Mouse (Mus musculus) neural tube, embryonic 12.5 days (tissue): ENCODE measurements around the gene Pprc1. TPM values are rescaled to one million over a fixed set of nuclear protein-coding genes. Genes with fewer than 3 reads are reported as not detected.
A peak's percentile ranks its signal among the peaks of the same experiment; 100 is the strongest.

Experiments used
- ATAC-seq: fragments of 200-750 bp; cut with Nextera tagmentation; 2 replicates; pipeline ENCODE4 v1.8.0; 2017; ENCODE audit warnings: low read depth, mild to moderate bottlenecking, moderate TSS enrichment, moderate library complexity; ENCODE audit not compliant: low FRiP score
- H3K27ac ChIP-seq: fragments of 300-500 bp; sonication (generic); 2 replicates; pipeline ENCODE4 v1.5.1; 2016
- H3K27me3 ChIP-seq: fragments of 300-500 bp; sonication (generic); replicated peaks from 2 replicates; pipeline ENCODE4 v1.6.1; 2016; ENCODE audit warnings: mild to moderate bottlenecking
- H3K36me3 ChIP-seq: fragments of 300-500 bp; sonication (generic); 2 replicates; pipeline ENCODE4 v1.6.1; 2016; ENCODE audit warnings: mild to moderate bottlenecking
- H3K4me1 ChIP-seq: fragments of 300-500 bp; sonication (generic); 2 replicates; pipeline ENCODE4 v1.6.1; 2016
- H3K4me2 ChIP-seq: fragments of 300-500 bp; sonication (generic); replicated peaks from 2 replicates; pipeline ENCODE4 v1.6.1; 2016; ENCODE audit warnings: mild to moderate bottlenecking
- H3K4me3 ChIP-seq: fragments of 300-500 bp; sonication (generic); 2 replicates; pipeline ENCODE4 v1.5.1; 2016
- H3K9ac ChIP-seq: fragments of 300-500 bp; sonication (generic); 2 replicates; pipeline ENCODE4 v1.6.1; 2016; ENCODE audit warnings: mild to moderate bottlenecking
- H3K9me3 ChIP-seq: fragments of 300-500 bp; sonication (generic); 2 replicates; pipeline ENCODE4 v1.6.1; 2016; ENCODE audit warnings: mild to moderate bottlenecking
- WGBS: fragments of 180-500 bp; shearing (Covaris S2); methylation state at CpG from one replicate; pipeline ENCODE4 v1.1.7; 2016; 5-methylcytosine and 5-hydroxymethylcytosine counted together
- polyA plus RNA-seq: library from polyadenylated mRNA; unstranded; fragments of >200 nt; fragmentation: Nextera tagmentation; extraction: Ambion mirVana; gene quantifications from 2 replicates; pipeline ENCODE4 v1.2.1, GENCODE M21; 2016

The Pprc1 gene
- polyA plus RNA-seq, 1 experiment from 2014 or later = 25.6 TPM

DNA sequence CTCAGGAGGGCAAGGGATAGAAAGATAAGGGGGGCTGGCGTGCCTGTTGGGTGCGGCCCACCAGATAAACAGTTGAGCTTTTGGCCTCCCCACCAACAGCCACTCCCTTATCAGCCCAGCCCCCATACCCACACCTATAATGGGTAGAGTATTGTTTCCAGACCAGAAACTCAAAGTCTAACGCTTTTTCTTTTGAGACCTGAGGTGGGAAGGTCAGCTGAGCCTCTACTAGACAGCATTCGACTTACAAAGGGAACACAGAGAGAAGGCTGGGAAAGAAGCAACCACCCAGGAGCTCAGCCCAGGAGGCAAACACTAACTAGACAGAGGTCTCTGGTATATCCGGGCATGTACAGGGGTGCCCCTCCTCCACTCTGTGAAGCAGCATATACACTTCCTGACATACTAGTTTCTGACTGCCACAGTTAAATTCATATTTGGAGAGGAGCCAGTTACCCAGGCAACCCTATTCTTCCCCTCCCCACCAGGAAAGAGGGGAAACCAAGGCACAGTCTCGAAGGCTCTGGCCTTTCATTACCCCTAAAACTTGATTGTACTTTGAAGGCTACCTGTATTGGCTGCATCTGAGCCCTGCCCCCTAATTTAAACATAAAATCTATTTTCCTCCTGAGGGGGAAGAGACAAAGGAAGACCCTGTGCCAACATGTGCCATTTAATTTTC, 7.3 kb upstream of the Pprc1 start:
- Histone ChIP-seq H3K27me3 (no peaks in the 10 kb centered on the region), H3K27ac (no peak overlapping the region), H3K9me3 (no peaks in the 10 kb centered on the region), H3K4me3 (peak overlapping the region; percentile 96), H3K36me3 (peaks cover 41% of the 10 kb centered on the region), H3K9ac (peak overlapping the region; percentile 98), H3K4me1 (peaks cover 55% of the 10 kb centered on the region), H3K4me2 (peak overlapping the region; percentile 92)
- 38% methylated on average over 6 of the region's 6 CpGs for WGBS
- no peak for ATAC-seq

DNA sequence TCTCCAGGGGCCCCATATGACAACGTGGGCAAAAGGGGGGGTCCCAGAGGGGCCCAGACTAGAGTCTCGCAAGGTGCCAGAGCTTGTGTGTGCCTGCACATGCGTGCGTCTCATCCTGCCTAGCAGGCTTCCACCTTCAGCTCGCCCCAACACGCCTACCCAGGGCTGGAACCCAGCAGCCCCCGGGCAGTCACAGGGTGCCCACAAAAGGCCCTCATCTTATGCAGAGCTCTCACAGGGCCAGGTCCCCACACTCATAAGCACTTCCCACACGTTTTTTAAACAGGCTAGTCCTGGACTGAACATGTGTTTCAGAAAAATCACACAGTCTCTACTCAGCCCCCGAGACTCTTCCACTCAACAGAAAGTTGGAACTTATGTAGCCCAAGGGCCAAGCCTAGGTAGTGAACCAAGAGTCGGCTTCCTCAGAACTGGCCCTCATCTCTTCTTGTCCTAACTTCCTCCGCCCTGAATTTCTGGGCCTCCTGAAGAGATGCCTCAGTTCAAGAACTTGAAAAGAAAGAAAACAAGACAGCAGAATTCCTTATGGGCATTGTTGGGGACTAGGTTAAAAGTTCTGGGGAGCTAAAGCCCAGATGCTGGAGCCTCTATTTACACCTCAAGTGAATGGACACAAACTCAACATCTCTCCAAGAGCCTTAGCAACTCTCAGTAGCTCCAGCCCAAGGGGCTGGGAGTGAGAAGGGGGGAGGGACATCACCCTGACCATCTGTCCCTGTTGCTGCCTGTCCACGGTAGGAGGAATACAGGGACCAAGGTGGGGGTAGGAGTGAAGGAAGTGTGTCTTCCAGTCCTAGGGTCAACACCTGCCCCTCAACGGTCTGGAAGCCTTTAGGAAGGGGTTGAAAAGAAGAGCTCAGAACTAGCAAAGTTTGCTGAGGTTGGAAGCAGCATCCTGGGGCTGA, 6.5 kb upstream of the Pprc1 start:
- H3K9ac ChIP-seq = peak overlapping the region; percentile 98
- H3K27ac ChIP-seq = 0 out of 2 replicates have a peak overlapping the region, but pooled peaks have one; percentile 90
- H3K9me3 ChIP-seq = no peaks in the 10 kb centered on the region
- H3K27me3 ChIP-seq = no peaks in the 10 kb centered on the region
- peaks cover 33% of the 10 kb centered on the region for H3K36me3 ChIP-seq
- peak overlapping the region; percentile 96 for H3K4me3 ChIP-seq
- WGBS = 19% methylated on average over 13 of the region's 13 CpGs
- H3K4me1 ChIP-seq = peaks cover 63% of the 10 kb centered on the region
- no peak for ATAC-seq
- peak overlapping the region; percentile 92 for H3K4me2 ChIP-seq

DNA sequence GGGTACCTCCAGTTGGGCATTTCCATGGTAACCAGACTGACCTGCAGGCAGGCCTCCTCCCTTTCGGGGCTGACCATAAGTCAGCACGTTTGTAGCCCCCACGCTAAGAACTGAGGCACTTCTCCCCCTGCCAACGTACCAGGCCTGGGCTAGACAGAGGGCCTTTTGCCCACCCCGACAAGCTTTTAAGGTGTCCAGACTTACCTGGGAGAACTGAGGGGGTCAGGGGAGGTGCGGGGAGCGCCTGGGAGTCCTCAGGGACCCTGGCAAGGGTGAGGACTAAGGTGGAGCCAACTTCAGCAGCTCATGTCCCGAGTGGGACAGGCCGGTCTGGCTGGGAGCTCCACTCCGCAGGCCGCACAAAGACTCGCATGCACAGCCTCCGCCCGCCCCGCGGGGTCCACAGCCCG, 5.8 kb upstream of the Pprc1 start:
- ATAC-seq = peak; percentile 21
- peak overlapping the region; percentile 98 for H3K9ac ChIP-seq
- no peaks in the 10 kb centered on the region for H3K27me3 ChIP-seq
- H3K36me3 ChIP-seq = peaks cover 27% of the 10 kb centered on the region
- H3K4me2 ChIP-seq = peak overlapping the region; percentile 92
- WGBS = under 1% methylated on average over 17 of the region's 17 CpGs
- H3K9me3 ChIP-seq = no peaks in the 10 kb centered on the region
- H3K4me3 ChIP-seq = peak overlapping the region; percentile 96
- peaks cover 70% of the 10 kb centered on the region for H3K4me1 ChIP-seq
- peak overlapping the region; percentile 90 for H3K27ac ChIP-seq

DNA sequence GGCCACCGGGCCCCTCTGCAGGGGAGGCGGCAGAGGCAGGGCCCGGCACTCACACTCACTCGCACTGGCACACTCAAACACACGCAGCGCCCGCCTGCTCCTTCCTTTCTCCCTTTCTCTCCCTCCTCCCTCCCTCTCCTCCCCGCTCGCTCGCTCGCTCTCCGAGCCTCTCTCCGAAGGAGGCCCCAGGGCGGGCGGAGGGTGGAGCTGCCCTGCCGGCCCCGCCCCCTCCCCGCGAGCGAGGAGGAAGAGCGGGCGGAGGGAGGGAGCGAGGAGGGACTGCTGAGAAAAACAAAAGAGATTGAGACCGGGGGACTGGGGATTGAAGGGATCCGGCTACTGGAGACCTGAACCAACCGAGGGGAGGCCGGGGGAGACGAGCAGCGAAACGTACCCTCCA, 5.2 kb upstream of the Pprc1 start:
- H3K27ac ChIP-seq = peak overlapping the region; percentile 90
- no peaks in the 10 kb centered on the region for H3K9me3 ChIP-seq
- peak overlapping the region; percentile 96 for H3K4me3 ChIP-seq
- WGBS = under 1% methylated on average over 26 of the region's 30 CpGs
- peak overlapping the region; percentile 92 for H3K4me2 ChIP-seq
- H3K36me3 ChIP-seq = peaks cover 20% of the 10 kb centered on the region
- peaks cover 75% of the 10 kb centered on the region for H3K4me1 ChIP-seq
- no peaks in the 10 kb centered on the region for H3K27me3 ChIP-seq
- ATAC-seq = peak; percentile 54
- H3K9ac ChIP-seq = peak overlapping the region; percentile 98

DNA sequence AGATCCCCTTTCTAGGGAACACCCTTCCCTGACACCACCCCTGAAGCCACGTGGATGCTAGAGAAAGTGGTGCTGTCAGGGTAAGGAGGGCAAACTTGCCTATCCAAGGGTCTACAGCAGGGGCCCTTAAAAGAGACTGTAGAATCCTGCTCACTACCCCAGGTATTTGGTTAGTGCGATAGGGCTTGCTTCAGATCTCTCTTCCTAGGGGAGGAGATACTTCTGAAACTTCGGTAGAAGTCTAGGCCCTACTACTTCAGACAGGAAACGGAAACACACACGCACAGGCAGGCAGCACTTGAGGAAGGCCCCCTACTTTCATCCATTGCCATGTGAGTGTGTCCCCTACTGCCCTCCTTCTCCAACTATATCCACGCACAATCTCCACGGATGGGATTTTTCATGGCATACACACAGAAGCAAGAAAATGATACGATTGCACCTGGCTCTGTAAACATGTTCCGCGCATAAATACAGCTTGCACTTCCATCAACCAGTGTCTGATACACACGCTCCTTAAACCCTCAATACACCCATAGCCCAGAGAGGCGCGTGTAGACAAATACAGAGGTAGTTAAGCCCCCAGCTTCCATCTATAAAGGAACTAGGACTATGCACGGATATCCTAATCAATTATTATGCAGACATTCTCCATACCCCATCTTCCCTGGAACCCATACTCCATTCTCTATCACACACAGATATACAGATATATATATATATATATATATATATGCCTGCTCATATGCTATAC, 4.4 kb upstream of the Pprc1 start:
- no peak for ATAC-seq
- whole genome bisulfite sequencing = 42% methylated on average over 14 of the region's 14 CpGs
- H3K4me1 ChIP-seq = peaks cover 75% of the 10 kb centered on the region
- H3K36me3 ChIP-seq = peaks cover 12% of the 10 kb centered on the region
- H3K4me2 ChIP-seq = peak overlapping the region; percentile 92
- H3K9me3 ChIP-seq = no peaks in the 10 kb centered on the region
- H3K4me3 ChIP-seq = peak overlapping the region; percentile 96
- H3K27me3 ChIP-seq = no peaks in the 10 kb centered on the region
- H3K9ac ChIP-seq = peak overlapping the region; percentile 98
- H3K27ac ChIP-seq = peak overlapping the region; percentile 90

DNA sequence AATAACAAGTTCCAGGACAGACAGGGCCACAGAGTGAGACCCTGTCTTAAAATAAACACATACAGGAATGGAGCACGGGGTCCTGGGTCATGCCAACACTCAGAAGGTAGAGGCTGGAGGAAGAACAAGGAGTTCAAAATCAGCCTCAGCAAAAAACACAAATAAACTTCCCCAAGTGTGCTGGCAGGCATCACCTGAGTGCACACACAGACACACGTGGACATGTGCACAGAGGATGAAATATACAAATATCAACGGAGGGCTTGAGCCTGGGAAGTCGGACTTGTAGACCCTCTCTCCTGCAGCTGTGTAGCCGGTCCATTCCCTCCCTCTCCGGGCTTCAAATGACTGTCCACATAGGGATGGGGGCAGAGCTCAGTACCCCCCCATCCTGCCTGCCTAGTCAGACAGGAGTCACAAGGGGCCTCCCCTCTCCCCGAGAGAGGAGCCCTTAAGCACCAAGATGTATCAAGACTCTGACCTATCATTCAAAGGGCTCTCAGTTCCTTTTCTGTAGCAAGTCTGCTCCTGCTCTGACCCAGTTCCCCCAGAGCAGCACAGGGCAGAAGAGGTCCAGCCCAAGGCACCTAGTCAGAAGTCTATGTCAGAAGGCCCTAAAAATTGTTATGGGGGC, 3.3 kb upstream of the Pprc1 start:
- WGBS = 22% methylated on average over 7 of the region's 7 CpGs
- no peaks in the 10 kb centered on the region for H3K27me3 ChIP-seq
- no peak for ATAC-seq

DNA sequence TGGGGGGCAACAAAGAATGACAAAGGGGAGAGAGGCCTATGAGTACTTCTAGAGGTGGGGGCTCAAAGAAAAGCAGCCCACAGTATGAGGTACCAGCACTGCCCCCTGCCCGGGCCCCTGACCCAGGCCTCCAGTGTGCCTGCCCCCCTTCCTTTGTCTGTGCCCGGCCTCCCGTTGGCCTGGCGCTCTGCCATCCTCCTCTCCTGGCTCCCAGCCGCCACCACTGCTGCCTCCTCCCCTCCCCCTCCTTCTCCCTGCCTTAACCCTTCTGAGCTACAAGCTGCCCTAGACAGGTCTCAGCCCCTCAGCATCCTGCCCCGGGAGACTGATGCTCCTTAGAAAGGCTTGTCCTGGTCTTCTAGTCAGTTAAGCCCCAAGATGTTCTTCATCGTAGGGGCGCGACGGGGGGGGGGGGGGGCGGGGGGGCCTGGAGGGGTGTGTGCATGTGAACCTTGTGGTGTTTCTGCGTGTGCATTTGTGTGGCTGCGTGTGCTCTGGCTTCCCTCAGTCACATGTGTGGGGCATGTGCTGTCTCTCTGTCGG, 2.7 kb upstream of the Pprc1 start:
- no peaks in the 10 kb centered on the region for H3K27me3 ChIP-seq
- peak; percentile 39 for ATAC-seq
- H3K4me1 ChIP-seq = peaks cover 71% of the 10 kb centered on the region
- no peaks in the 10 kb centered on the region for H3K36me3 ChIP-seq
- H3K27ac ChIP-seq = peak overlapping the region; percentile 96
- peak overlapping the region; percentile 92 for H3K4me2 ChIP-seq
- peak overlapping the region; percentile 70 for H3K9ac ChIP-seq
- H3K4me3 ChIP-seq = peak overlapping the region; percentile 32
- no peaks in the 10 kb centered on the region for H3K9me3 ChIP-seq
- WGBS = under 1% methylated on average over 10 of the region's 14 CpGs

More for the DNA sequence above, 3.3 kb upstream of the Pprc1 start:
- Histone ChIP-seq H3K4me1 (peaks cover 77% of the 10 kb centered on the region), H3K4me3 (peak overlapping the region; percentile 32), H3K9ac (peak overlapping the region; percentile 70), H3K4me2 (peak overlapping the region; percentile 92), H3K27ac (peak overlapping the region; percentile 96), H3K36me3 (peaks cover under 1% of the 10 kb centered on the region), H3K9me3 (no peaks in the 10 kb centered on the region)

DNA sequence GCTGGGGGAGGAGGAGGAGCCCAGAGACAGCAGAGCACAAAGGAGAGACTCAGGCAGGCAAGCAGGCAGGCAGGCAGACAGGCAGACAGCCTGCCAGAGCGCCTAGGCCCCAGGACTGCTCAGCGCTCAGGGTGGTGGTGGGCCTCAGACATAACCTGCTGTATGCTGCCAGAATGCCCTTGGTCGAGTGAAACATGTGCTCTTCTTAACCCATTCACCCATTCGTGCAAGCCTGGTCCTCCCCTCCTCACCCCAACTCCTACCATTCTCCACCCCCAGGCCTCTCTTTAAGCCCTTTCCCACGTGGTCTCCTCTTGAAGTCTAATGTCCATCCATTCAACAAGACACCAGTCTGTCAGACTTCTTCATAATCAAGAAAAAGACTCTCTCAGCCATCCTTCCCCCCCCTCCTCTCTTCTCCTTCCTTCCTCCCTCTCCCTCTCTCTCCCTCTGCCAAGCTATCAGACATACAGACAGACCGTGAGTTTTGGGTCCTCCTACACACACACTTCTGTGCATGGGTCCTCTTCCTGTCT, 2.1 kb upstream of the Pprc1 start:
- peak overlapping the region; percentile 70 for H3K9ac ChIP-seq
- peak overlapping the region; percentile 32 for H3K4me3 ChIP-seq
- 7% methylated on average over 6 of the region's 6 CpGs for WGBS
- peak overlapping the region; percentile 92 for H3K4me2 ChIP-seq
- H3K27me3 ChIP-seq = no peaks in the 10 kb centered on the region
- peak overlapping the region; percentile 96 for H3K27ac ChIP-seq
- peak; percentile 46 for ATAC-seq
- peaks cover 66% of the 10 kb centered on the region for H3K4me1 ChIP-seq
- H3K36me3 ChIP-seq = no peaks in the 10 kb centered on the region
- H3K9me3 ChIP-seq = no peaks in the 10 kb centered on the region

DNA sequence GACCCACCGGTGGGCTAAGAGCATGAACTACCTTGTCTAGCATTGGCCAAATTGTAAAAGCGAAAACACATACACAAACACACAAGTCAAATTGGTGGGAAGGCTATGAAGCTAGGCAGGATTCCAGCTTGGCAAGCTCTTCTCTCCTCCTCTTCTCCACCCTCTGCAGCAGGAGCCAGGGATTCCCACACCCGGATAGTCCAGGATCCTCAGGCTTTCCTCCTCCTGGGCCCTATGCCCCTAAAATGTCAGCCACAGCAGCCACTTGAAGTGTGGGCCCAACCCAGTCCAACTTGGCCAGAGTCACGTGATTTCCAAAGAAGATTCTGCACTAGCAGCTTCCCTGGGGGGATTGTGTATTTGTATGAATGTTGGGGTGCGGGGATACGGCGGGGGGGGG, 1.3 kb upstream of the Pprc1 start:
- no peaks in the 10 kb centered on the region for H3K9me3 ChIP-seq
- H3K27ac ChIP-seq = peak overlapping the region; percentile 96; the same call in 1 of the 2 replicates
- peak overlapping the region; percentile 94 for H3K4me3 ChIP-seq
- no peak for ATAC-seq
- peak overlapping the region; percentile 97 for H3K9ac ChIP-seq
- peak overlapping the region; percentile 92 for H3K4me2 ChIP-seq
- WGBS = 69% methylated on average over 7 of the region's 7 CpGs
- H3K4me1 ChIP-seq = peaks cover 57% of the 10 kb centered on the region
- H3K27me3 ChIP-seq = no peaks in the 10 kb centered on the region
- no peaks in the 10 kb centered on the region for H3K36me3 ChIP-seq

DNA sequence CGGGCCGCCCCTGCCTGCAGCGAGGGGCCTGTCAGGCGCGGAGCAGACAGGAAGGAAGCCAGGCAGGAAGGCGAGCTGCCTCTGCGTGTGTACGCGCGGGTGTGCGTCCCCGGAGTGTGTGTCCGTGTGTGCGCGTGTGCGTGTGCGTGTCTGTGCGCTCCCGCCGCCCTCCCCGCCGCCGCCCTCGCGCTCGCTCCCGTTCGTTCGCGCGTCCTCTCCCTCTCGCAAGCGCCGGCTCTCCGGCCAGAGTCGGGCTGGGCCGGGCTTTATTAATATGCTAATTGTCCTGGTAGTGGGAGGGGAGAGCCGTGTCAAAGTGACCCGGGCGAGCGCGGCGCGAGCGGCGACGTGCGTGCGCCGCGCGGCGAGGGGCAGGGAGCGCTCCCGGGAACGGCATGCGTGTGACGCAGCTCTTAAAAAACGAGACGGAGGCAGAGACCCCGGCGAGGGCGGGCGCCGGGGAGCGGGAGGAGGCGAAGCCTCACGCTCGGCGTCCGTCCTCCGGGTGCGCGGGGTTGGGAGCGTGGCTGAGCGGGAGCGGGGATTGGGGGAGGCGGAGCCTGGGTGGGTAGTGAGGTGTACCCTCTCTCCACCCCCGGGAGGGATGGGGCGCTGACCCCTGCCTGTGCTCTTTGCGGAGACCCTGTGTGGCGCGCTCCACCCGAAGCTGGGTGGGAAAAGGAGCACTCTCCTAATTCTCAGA, 458 bp downstream of the Pprc1 start, which contains the start of gene Ldb1:
Ldb1 (minus strand) TSS at position 222 of the 703 bp plus-strand sequence.
- Histone ChIP-seq H3K9me3 (no peaks in the 10 kb centered on the region), H3K36me3 (no peaks in the 10 kb centered on the region), H3K27me3 (no peaks in the 10 kb centered on the region), H3K4me2 (peak within 1 kb of the TSS; percentile 92), H3K4me1 (peaks cover 49% of the 10 kb centered on the region), H3K4me3 (peak within 1 kb of the TSS; percentile 94), H3K9ac (peak within 1 kb of the TSS; percentile 97), H3K27ac (peak within 1 kb of the TSS; percentile 97)
- ATAC-seq = peak; percentile 51
- under 1% methylated on average over 83 of the region's 84 CpGs for WGBS
